Mouse (Mus musculus) intestine, embryonic 16.5 days (tissue): Measurements from ENCODE around the gene Soat2. TPM values are rescaled to one million over a fixed set of nuclear protein-coding genes. Genes with fewer than 3 reads are reported as not detected.

Source experiments
- ATAC-seq: fragments of 200-750 bp; cut with Nextera tagmentation; 2 replicates; pipeline ENCODE4 v1.8.0; 2017; ENCODE audit warnings: moderate TSS enrichment, moderate library complexity
- H3K27ac ChIP-seq: fragments of 300-500 bp; sonication (generic); 2 replicates; pipeline ENCODE4 v1.5.1; 2014; ENCODE audit warnings: mild to moderate bottlenecking, low read length
- H3K27me3 ChIP-seq: fragments of 300-500 bp; sonication (generic); replicated peaks from 2 replicates; pipeline ENCODE4 v1.6.1; 2014; ENCODE audit warnings: low read length, control low read depth, mixed read lengths; ENCODE audit not compliant: control insufficient read depth, insufficient read depth
- H3K36me3 ChIP-seq: fragments of 300-500 bp; sonication (generic); 2 replicates; pipeline ENCODE4 v1.6.1; 2014; ENCODE audit warnings: low read length, control low read depth; ENCODE audit not compliant: control insufficient read depth, insufficient read depth
- H3K4me1 ChIP-seq: fragments of 300-500 bp; sonication (generic); 2 replicates; pipeline ENCODE4 v1.6.1; 2014; ENCODE audit warnings: low read length, control low read depth, mixed read lengths; ENCODE audit not compliant: control insufficient read depth, insufficient read depth
- H3K4me2 ChIP-seq: fragments of 300-500 bp; sonication (generic); 2 replicates; pipeline ENCODE4 v1.6.1; 2014; ENCODE audit warnings: low read depth, low read length, control low read depth
- H3K4me3 ChIP-seq: fragments of 300-500 bp; sonication (generic); 2 replicates; pipeline ENCODE4 v1.5.1; 2014; ENCODE audit warnings: mild to moderate bottlenecking, low read length
- H3K9ac ChIP-seq: fragments of 300-500 bp; sonication (generic); 2 replicates; pipeline ENCODE4 v1.6.1; 2014; ENCODE audit warnings: low read depth, low read length
- H3K9me3 ChIP-seq: fragments of 300-500 bp; sonication (generic); 2 replicates; pipeline ENCODE4 v1.6.1; 2016; ENCODE audit warnings: low read length, control low read depth; ENCODE audit not compliant: control insufficient read depth
- WGBS: fragments of 180-500 bp; shearing (Covaris S2); extraction: QIAGEN DNeasy Blood & Tissue Kit; methylation state at CpG from one replicate; pipeline ENCODE4 v1.1.7; 2014; 5-methylcytosine and 5-hydroxymethylcytosine counted together
- polyA plus RNA-seq: library from polyadenylated mRNA; unstranded; fragments of >200 nt; fragmentation: Nextera tagmentation; extraction: Ambion mirVana; gene quantifications from 2 replicates; pipeline ENCODE4 v1.2.1, GENCODE M21; 2015

Soat2 gene
- polyA plus RNA-seq, 1 experiment from 2014 or later, result 25.0 TPM

- Histone ChIP-seq H3K36me3 (no peaks in the 10 kb centered on the region), H3K4me3 (no peak overlapping the region), H3K9me3 (no peaks in the 10 kb centered on the region), H3K4me1 (peaks cover 3% of the 10 kb centered on the region), H3K9ac (no peak overlapping the region), H3K27me3 (no peaks in the 10 kb centered on the region), H3K4me2 (no peak overlapping the region), H3K27ac (no peak overlapping the region)
- 76% methylated on average over 7 of the region's 7 CpGs for WGBS
- no peak; the same call in 1 of the 2 replicates for ATAC-seq
Observed at GRCm38 (mm10) chr15:102176571-102177316, 26.4 kb downstream of the Soat2 start.

- Histone ChIP-seq H3K27me3 (no peaks in the 10 kb centered on the region), H3K36me3 (no peaks in the 10 kb centered on the region), H3K9ac (no peak overlapping the region), H3K9me3 (no peaks in the 10 kb centered on the region), H3K27ac (no peak overlapping the region), H3K4me2 (no peak overlapping the region), H3K4me1 (peaks cover 3% of the 10 kb centered on the region), H3K4me3 (no peak overlapping the region)
- WGBS, result 85% methylated on average over 8 of the region's 8 CpGs
- no peak for ATAC-seq
Observed at GRCm38 (mm10) chr15:102177417-102177816, 27.1 kb downstream of the Soat2 start.

- Histone ChIP-seq H3K4me1 (peaks cover 3% of the 10 kb centered on the region), H3K27me3 (no peaks in the 10 kb centered on the region), H3K9ac (no peak overlapping the region), H3K27ac (no peak overlapping the region), H3K4me3 (no peak overlapping the region), H3K9me3 (no peaks in the 10 kb centered on the region), H3K4me2 (no peak overlapping the region), H3K36me3 (no peaks in the 10 kb centered on the region)
- 13% methylated on average over 6 of the region's 6 CpGs for WGBS
- ATAC-seq, result peak; percentile 44
Observed at GRCm38 (mm10) chr15:102178279-102178678, 28.0 kb downstream of the Soat2 start.

- Histone ChIP-seq H3K9ac (no peak overlapping the region), H3K4me3 (no peak overlapping the region), H3K36me3 (no peaks in the 10 kb centered on the region), H3K27me3 (no peaks in the 10 kb centered on the region), H3K4me1 (peaks cover 3% of the 10 kb centered on the region), H3K9me3 (no peaks in the 10 kb centered on the region), H3K27ac (no peak overlapping the region), H3K4me2 (no peak overlapping the region)
- 82% methylated on average over 9 of the region's 9 CpGs for WGBS
- ATAC-seq, result no peak
Observed at GRCm38 (mm10) chr15:102179106-102179505, 28.8 kb downstream of the Soat2 start.

GRCm38 (mm10) chr15:102179924-102180323, 29.6 kb downstream of the Soat2 start:
- no peak for ATAC-seq
- Histone ChIP-seq H3K9me3 (no peaks in the 10 kb centered on the region), H3K36me3 (no peaks in the 10 kb centered on the region), H3K4me3 (no peak overlapping the region), H3K27ac (no peak overlapping the region), H3K4me2 (no peak overlapping the region), H3K9ac (peak overlapping the region; percentile 16; the same call in 1 of the 2 replicates), H3K4me1 (peaks cover 3% of the 10 kb centered on the region), H3K27me3 (no peaks in the 10 kb centered on the region)
- 88% methylated on average over 14 of the region's 14 CpGs for WGBS

GRCm38 (mm10) chr15:102183076-102183475, 32.8 kb downstream of the Soat2 start:
- Histone ChIP-seq H3K36me3 (no peaks in the 10 kb centered on the region), H3K4me3 (no peak overlapping the region), H3K27ac (no peak overlapping the region), H3K9ac (no peak overlapping the region), H3K27me3 (no peaks in the 10 kb centered on the region), H3K9me3 (no peaks in the 10 kb centered on the region), H3K4me2 (no peak overlapping the region), H3K4me1 (peaks cover 6% of the 10 kb centered on the region)
- WGBS, result 87% methylated on average over 3 of the region's 3 CpGs
- no peak for ATAC-seq

- H3K9me3 ChIP-seq, result no peaks in the 10 kb centered on the region
- no peaks in the 10 kb centered on the region for H3K36me3 ChIP-seq
- H3K4me2 ChIP-seq, result no peak overlapping the region
- peaks cover 17% of the 10 kb centered on the region for H3K4me1 ChIP-seq
- H3K9ac ChIP-seq, result no peak overlapping the region
- H3K27me3 ChIP-seq, result no peaks in the 10 kb centered on the region
- H3K4me3 ChIP-seq, result no peak overlapping the region
- no peak for ATAC-seq
- WGBS, result 80% methylated on average over 11 of the region's 11 CpGs
- no peak overlapping the region for H3K27ac ChIP-seq
Observed at GRCm38 (mm10) chr15:102186239-102186638, 35.9 kb downstream of the Soat2 start.

GRCm38 (mm10) chr15:102188096-102188495, 37.8 kb downstream of the Soat2 start:
- Histone ChIP-seq H3K27me3 (no peaks in the 10 kb centered on the region), H3K9ac (no peak overlapping the region), H3K9me3 (no peaks in the 10 kb centered on the region), H3K4me3 (no peak overlapping the region), H3K36me3 (no peaks in the 10 kb centered on the region), H3K27ac (no peak overlapping the region), H3K4me2 (no peak overlapping the region), H3K4me1 (peaks cover 30% of the 10 kb centered on the region)
- no peak for ATAC-seq
- 79% methylated on average over 10 of the region's 10 CpGs for WGBS

GRCm38 (mm10) chr15:102188883-102189282, 38.6 kb downstream of the Soat2 start:
- ATAC-seq, result peak; percentile 86
- Histone ChIP-seq H3K9ac (peak overlapping the region; percentile 62; the same call in 1 of the 2 replicates), H3K27me3 (no peaks in the 10 kb centered on the region), H3K27ac (no peak overlapping the region), H3K36me3 (no peaks in the 10 kb centered on the region), H3K4me1 (peaks cover 30% of the 10 kb centered on the region), H3K4me3 (no peak overlapping the region), H3K9me3 (no peaks in the 10 kb centered on the region), H3K4me2 (peak overlapping the region; percentile 8)
- 60% methylated on average over 6 of the region's 6 CpGs for WGBS
